Mouse (Mus musculus) T-helper 1 cell (primary cell): ENCODE measurements around the gene Pdia3.
"Not testable (repeated sequence)": the region's sequence is repeated elsewhere in the genome, so short reads cannot be mapped to it uniquely, and the experiment has no call there.

Experiments used
- in situ Hi-C: fragments of 300-600 bp; cut with MboI, MseI; formaldehyde crosslinking; loops from one replicate; pipeline ENCODE4 v1.15.1; 2025; ENCODE audit warnings: high pct_unique_total_duplicates

The Pdia3 gene

GRCm38 (mm10) chr2:121474180-121474535 is 60.6 kb downstream of the Pdia3 start:
- in situ Hi-C loops, result loop anchor here (5.0 to 25.0 kb wide), 2 partner anchors 33 to 1263 kb away; partner anchors contain the start of genes Bloc1s6, Mfap1a and Wdr76

GRCm38 (mm10) chr2:121475306-121475705 is 61.7 kb downstream of the Pdia3 start:
- in situ Hi-C loops, result not testable (repeated sequence)

GRCm38 (mm10) chr2:121477491-121478266 is 64.1 kb downstream of the Pdia3 start:
- in situ Hi-C loops, result no loop called here

GRCm38 (mm10) chr2:121480498-121480897 is 66.9 kb downstream of the Pdia3 start:
- in situ Hi-C loops, result no loop called here

GRCm38 (mm10) chr2:121480916-121481315 is 67.3 kb downstream of the Pdia3 start:
- in situ Hi-C loops, result not testable (repeated sequence)

- in situ Hi-C loops, result no loop called here
Measured at GRCm38 (mm10) chr2:121483576-121483975, 70.0 kb downstream of the Pdia3 start.

- in situ Hi-C loops, result not testable (repeated sequence)
Measured at GRCm38 (mm10) chr2:121484403-121484802, 70.8 kb downstream of the Pdia3 start.
